Mouse (Mus musculus) erythroblast, embryonic 14.5 days (primary cell): ENCODE data around the gene Ajm1.

ENCODE experiments used
- GATA1 ChIP-seq: IDR thresholded peaks from 2 replicates; pipeline ENCODE4 v1.6.1; 2012; ENCODE audit warnings: low read length, inconsistent platforms, mixed read lengths
- TAL1 ChIP-seq: IDR thresholded peaks from 3 replicates; pipeline ENCODE4 v1.6.1; 2012; ENCODE audit warnings: low read length, inconsistent platforms, mixed read lengths

- no peak for TF ChIP-seq TAL1
- TF ChIP-seq GATA1, result no peak
These were observed 35.4 kb downstream of the Ajm1 start for GRCm38 (mm10) chr2:25545996-25546810.
